ENCODE assay signal across 20 mouse cellular contexts in genomic region chr9:57303356-57303755, GRCm38 (mm10).
"Had no signal": no experiment of that assay in that cellular context is flagged by ENCODE, and none has a peak within 500 bp of the region (broad histone marks: within the 10 kb centered on the region; RNA-seq: fewer than 3 reads in every experiment).

No protein-coding gene starts in this region.

- H3K4me2 ChIP-seq: lung, embryonic 14.5 days; midbrain, embryonic 12.5 days; neural tube, embryonic 13.5 days; neural tube, embryonic 15.5 days; stomach, embryonic 15.5 days had no signal

- H3K27me3 ChIP-seq: midbrain, embryonic 12.5 days; neural tube, embryonic 13.5 days; neural tube, embryonic 15.5 days; stomach, embryonic 15.5 days had no signal

- H3K36me3 ChIP-seq: midbrain, embryonic 10.5 days; midbrain, embryonic 12.5 days; neural tube, embryonic 13.5 days; neural tube, embryonic 15.5 days; stomach, embryonic 15.5 days had no signal

- H3K9me3 ChIP-seq: midbrain, embryonic 10.5 days; neural tube, embryonic 13.5 days; neural tube, embryonic 15.5 days; stomach, embryonic 15.5 days had no signal

- H3K4me1 ChIP-seq: midbrain, embryonic 10.5 days; midbrain, embryonic 12.5 days; neural tube, embryonic 13.5 days; neural tube, embryonic 15.5 days; stomach, embryonic 15.5 days had no signal

- DNase-seq: lung, adult 18-20 months; lung, embryonic 14.5 days; lung, postnatal 10 days; lung, postnatal 4 days; midbrain, embryonic 14.5 days; retina, postnatal 1 day; right cerebral cortex, adult 18-20 months; right cerebral cortex, postnatal 25 days; right cerebral cortex, postnatal 4 days; spleen, adult 18-20 months; thymus, adult 2 months; thymus, postnatal 36 days had no signal

- ATAC-seq: midbrain, embryonic 16.5 days had no signal

- H3K4me3 ChIP-seq: midbrain, embryonic 10.5 days; midbrain, embryonic 12.5 days; myocyte; neural tube, embryonic 13.5 days; neural tube, embryonic 15.5 days; stomach, embryonic 15.5 days had no signal

- H3K27ac ChIP-seq: midbrain, embryonic 10.5 days; midbrain, embryonic 12.5 days; neural tube, embryonic 13.5 days; neural tube, embryonic 15.5 days; stomach, embryonic 15.5 days; stomach, postnatal 0 days had no signal

- H3K9ac ChIP-seq: lung, embryonic 14.5 days; midbrain, embryonic 12.5 days; neural tube, embryonic 13.5 days; neural tube, embryonic 15.5 days; stomach, embryonic 15.5 days had no signal
